Mouse (Mus musculus): Measurements from ENCODE around the gene Kpna6. TPM values are rescaled to one million over a fixed set of nuclear protein-coding genes. Genes with fewer than 3 reads are reported as not detected.
A peak's percentile ranks its signal among the peaks of the same experiment; 100 is the strongest.
"Not testable (repeated sequence)": the region's sequence is repeated elsewhere in the genome, so short reads cannot be mapped to it uniquely, and the experiment has no call there.

The Kpna6 gene
- total RNA-seq (2022), result 100 to 1,000 TPM in 2 of 4 experiments, 10 to 100 TPM in 2; 80.9 to 108 (median 97.7) TPM

DNA sequence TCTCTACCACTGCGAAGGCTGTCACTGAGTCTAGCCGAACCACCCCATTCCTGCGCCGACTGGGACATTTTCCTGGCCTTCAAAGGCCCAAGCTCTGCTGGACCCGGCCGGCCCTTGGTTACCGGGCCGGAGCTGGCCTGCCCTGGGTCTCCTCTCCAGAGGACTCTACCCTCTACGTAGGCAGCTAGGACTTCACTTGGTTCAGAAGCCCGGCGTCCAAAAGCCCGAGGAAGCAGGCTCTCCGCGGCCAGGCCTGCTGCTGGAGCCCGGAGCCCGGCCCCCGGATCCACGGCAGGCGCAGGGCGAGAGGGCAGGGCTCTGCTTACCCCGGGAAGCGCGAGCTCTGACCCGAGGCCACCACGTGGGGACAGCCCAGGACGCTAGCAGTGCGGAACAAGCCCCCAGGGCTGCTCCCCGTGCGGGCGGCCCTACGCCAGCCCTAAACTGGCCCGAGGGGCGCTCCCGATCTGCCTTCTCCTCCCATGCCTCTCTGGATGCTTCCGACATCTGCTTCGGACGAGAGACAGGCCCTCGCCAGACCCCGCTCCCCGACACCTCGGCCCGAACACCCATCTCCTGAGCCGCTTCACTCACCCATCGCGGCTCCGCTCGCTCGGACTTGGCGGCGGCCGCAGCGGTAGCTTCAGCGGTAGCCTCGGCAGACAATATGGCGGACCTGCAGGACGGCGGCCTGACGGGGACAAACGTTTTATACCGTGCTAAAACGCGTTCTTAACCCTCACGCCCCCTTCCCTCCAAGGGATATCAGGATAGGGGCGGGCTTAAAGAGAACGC lies at the start of gene Kpna6:
Gene Kpna6 (minus strand): TSS at position 685 of the 795 bp plus-strand sequence.
- DNase-seq (ENCODE audit: low spot score in 2 of 2), result peak; percentile 86 to 91

DNA sequence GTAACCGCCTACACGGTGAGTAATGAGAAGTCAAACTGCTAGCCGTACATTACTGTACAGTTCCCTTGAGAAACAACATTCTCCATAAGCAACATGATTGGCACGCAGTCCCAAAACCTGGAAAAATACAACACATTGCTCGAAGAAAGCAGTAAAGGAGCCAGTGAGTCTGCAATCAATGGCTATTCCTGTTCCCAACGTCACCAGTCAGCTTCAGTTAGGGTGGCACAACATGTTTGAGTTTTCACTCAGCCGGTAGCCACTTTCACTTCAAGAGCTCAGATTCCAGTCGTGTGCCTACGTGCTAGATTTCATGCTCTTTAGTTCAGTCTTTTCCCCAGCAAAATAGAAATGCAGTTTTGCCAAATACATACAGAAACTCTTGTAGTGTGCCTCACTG lies 43.7 kb upstream of the Kpna6 start:
- no peak for DNase-seq (ENCODE audit: low spot score in 2 of 2)

DNA sequence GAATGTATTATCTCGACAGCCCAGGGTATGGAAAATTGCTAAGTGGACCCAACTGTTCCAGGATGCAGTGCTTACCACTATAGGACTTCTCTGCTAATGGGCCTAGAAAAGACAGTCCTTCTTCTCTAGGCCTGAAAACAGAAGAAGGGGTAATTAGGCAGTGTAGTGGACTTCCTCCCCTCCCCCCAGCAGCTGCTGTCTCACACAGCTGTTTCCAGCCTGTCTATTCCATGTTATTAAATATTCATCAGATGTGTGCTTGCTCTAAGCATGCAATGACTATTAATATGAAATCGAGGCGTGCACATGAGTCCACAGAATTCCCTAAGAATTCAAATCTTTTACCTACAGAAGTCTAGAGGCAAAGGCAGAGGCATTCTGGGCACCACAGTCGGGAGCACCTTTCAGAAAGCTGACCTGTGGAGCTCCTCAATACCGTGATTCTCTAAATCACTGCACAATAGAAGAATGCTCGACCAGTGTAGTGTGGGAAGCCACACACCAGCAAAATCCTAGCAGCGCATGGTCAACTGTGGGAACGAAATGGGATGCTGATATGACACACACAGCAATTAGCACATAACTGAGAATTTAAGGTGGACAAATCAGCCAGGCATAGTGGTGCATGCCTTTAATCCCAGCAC lies 37.0 kb upstream of the Kpna6 start:
- DNase-seq (ENCODE audit: low spot score in 2 of 2), result no peak

DNA sequence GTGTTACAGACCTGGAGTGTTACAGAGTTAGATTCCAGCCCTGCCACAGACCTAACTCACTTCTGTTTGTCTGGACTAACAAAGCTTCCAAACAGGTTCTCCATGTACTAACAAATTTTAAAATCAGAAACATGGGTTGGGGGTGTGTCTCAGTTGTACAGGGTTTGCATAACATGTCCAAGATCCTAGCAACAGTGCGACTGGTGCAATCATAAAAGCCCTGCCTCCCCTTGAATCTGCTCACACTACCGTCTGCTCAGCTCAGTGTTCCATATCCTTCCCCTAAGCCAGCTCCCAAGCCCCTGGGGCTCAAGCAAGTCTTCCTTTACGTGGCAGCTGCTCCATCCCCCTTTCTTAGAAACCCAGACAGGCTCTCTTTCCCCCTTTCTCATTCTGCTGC lies 34.2 kb upstream of the Kpna6 start:
- peak in 1 of 2 experiments; percentile 52 for DNase-seq (ENCODE audit: low spot score in 2 of 2)

DNA sequence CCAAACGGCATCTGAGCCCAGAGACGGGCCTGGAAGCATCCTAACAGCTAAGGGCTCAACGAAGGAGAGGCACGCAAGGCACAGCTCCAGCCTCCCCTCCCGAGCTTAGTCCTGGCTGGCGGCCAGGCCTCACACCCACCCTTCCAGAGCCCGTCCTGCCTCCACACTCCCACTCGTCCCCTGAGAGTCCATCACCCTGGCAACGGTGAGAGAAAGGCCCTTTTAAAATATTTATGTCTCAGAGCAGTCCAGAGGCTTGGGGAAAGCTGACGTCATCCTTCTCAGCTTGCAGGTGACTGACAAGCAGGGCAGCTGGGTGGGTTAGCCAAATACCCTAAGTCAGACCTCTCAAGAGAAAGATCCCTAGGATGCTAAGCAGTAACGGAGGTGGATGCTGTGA lies 29.9 kb upstream of the Kpna6 start:
- DNase-seq (ENCODE audit: low spot score in 2 of 2), result peak; percentile 73 to 82

DNA sequence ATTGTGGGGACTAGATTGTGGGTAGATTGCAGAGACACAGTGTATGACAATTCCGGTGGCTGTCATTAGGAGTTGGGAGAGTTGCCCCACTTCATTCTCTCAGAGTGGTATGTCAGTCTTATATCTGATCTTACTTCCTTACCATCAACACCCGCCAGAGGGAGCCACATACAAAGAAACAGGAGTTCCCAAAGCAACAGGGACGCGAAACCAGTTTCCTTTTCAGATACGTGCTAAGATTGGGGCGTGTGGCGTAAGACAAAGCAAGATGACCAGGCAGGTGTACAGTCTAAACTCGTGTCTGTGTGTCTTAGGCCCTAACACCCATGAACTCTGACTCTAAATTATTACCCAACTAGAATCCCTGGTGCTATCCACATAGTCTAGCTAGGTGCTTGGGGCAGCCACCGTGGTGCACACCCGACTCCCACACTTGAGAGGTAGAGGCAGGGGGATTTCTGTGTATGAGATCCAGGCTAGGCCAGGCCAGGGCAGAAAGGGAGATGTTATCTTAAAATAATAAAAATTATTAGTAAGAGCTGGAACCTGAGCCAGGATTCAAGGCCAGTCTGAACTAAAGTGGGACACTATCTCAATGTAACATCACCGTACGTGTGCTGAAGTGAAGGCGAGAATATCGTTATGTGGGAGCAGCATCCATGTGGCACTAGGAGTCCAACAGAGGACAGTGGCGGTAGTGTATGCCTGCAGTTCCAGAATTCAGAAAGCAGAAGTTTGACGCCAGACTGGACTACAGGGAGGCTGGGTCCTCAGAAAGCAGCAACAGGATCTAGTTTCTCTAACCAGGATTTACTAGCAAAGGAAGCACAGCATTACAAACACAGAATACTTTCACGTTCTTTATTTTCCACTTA lies 29.2 kb upstream of the Kpna6 start:
- peak; percentile 83 to 88 for DNase-seq (ENCODE audit: low spot score in 2 of 2)

DNA sequence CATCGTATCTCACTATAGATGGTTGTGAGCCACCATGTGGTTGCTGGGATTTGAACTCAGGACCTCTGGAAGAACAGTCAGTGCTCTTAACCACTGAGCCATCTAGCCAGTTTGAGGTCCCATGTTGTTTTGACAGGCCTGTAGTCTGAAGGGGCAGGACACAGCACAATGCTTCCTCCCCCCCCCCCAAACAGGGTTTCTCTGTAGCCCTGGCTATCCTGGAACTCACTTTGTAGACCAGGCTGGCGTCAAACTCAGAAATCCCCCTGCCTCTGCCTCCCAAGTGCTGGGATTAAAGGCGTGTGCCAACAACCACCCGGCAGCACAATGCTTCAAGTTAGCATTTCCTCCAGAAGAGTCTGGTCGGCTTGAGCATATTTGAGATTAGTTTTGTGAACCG lies 28.1 kb upstream of the Kpna6 start:
- DNase-seq (ENCODE audit: low spot score in 2 of 2), result not testable (repeated sequence)

DNA sequence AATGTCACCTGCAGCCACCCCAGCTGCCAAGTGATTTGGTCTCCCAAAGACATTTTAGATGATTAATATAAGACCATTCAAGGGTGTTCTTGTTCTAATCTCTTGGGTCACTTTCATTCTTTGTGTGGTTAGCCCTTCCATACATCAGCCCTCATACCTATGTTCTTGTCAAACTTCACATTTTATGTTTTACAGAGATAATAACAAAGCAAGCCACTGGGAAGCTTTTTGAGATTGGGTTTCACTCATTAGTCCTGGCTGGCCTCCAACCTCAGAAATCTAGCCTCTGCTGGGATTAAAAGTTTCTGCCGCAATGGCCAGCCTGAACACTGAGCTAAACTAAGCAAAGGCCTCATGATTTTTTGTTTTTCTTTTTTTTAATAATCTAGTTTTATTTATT lies 27.6 kb upstream of the Kpna6 start:
- DNase-seq (ENCODE audit: low spot score in 2 of 2), result no peak

DNA sequence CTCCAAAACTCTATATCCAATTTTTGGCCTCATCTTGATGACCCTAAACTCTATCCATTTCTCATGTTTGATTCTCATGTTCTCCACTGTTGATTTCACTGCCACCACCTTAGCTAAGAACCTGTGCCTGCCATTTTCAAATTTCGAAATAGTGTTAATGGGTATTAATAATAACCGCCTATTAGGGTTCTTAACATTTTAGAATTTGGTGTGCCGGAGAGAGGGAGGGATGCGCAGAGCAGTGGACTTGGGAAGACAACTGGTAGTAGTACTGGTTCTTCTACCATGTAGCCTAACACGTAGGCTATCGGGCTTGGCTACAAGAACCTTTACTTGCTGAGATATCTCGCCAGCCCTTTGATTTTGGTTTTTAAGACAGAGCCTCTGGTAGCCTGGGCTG lies 24.6 kb upstream of the Kpna6 start:
- DNase-seq (ENCODE audit: low spot score in 2 of 2), result no peak

DNA sequence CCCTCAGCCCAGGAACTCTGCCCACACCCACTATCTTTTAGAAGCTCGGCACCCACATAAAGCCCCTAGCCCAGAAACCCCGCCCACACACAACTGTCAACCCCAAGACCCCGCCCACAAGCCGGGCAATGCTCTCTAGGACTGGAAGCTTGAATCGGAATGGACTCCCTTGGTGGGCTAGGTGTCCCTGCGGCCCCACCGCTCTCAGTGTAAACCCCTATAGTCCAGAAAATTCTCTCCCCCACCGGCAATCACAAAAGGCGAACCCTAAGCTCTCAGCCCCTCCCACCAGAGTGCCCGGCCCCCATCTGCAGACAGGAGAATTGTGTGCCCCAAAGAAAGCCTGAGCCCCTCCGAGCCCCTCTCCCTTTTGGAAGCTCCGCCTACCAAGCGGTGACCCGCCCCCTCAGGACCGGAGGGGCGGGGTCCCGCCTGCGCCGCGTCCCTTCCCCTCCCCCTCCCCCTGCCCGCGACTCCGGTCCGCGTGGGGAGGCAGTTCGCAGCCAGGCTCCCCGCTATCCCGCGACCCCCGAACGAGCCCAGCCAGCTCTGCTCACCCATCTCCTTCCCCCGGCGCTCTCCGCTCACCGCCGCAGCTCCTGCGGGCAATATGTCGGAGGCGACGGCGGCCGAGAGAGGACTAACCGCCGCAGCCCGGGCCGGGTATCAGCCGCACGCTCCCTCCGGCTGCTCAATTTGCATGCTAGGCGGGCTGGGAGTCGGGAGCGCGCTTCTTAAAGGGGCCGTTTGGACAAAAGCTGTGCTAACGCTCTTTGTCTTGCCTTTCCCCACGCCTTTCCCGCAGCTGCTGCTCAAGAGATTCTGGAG lies 23.8 kb upstream of the Kpna6 start, which contains the start of gene Tmem39b:
Gene Tmem39b (minus strand): TSS at position 681 of the 828 bp plus-strand sequence.
- peak; percentile 81 to 88 for DNase-seq (ENCODE audit: low spot score in 2 of 2)

DNA sequence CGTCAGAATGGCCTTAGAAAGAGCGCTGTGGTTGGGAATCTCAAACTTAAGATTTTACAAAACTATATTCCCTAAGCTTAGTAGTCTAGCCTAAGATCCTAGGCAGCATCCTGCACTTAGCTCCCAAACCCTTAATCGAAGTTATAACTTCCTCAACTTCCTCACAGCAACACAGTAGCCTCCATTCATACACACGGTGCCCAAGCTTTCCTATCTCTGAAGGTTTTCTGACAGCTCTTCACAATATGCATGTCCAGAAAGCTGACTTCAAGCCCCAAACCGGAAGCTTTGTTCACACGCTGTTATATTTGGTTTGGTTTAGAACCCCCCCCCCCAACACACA lies 23.2 kb upstream of the Kpna6 start:
- DNase-seq (ENCODE audit: low spot score in 2 of 2), result no peak

DNA sequence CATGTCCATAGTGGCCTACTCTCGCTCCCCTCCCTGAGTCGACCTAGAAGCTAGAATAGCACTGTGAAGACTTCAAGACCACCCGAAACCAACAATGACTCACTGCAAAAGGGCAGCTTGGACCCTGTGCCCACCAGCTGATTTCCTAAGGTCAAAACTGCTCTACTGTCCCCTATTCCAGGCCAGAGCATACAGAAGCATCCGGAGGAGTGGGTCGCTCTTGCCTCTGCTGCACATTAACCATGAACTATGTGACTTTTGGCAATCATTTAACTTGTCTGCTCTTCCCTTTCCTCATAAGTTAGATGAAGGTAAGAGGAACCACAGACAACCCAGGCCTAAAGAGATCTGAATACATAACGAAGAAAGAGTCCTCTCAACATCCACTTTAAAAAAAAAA lies 12.0 kb upstream of the Kpna6 start:
- DNase-seq (ENCODE audit: low spot score in 2 of 2), result no peak

DNA sequence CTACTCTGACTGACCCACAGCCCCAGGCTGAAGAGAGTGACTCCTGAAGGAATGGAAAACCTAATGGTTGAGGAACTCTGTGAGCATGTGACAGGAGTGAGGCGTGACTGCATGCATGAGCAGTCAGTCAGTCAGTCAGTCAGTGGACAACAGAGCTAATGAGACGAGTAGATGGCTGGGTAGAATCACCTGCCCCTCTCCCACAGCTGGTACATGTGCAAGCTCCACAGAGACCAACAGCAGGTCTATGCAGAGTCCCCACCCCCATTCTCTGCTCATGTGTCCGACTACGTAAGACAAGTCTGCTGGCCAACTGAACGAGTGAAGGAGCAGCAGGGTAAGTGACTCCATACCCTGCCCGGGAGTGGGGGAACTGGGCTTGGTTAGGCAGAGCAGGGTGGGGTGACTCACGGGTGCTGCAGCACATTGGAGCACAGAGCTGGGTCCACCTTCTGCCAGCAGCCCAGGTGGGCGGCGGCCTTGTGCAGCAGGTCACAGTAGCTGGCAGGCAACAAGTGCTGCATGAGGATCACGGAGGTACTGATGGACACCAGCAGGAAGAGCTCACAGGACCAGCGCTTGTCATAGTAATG lies 11.4 kb upstream of the Kpna6 start:
- DNase-seq (ENCODE audit: low spot score in 2 of 2), result no peak

DNA sequence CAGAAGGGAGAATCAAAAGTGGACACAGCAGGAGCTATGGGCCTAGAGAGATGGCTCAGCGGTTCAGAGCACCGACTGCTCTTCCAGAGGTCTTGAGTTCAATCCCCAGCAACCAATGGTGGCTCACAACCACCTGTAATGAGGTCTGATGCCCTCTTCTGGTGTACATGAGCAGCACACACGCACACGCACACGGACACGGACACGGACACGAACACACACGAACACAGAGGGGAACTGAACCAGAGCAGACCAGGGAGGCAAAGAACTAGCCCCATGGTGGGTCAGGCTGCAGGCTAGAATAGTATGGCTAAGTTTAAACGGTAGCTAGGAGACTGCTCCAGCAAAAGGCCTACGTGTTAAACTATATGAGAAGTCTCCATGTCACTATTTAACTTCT lies 9.3 kb upstream of the Kpna6 start:
- DNase-seq (ENCODE audit: low spot score in 2 of 2), result no peak

DNA sequence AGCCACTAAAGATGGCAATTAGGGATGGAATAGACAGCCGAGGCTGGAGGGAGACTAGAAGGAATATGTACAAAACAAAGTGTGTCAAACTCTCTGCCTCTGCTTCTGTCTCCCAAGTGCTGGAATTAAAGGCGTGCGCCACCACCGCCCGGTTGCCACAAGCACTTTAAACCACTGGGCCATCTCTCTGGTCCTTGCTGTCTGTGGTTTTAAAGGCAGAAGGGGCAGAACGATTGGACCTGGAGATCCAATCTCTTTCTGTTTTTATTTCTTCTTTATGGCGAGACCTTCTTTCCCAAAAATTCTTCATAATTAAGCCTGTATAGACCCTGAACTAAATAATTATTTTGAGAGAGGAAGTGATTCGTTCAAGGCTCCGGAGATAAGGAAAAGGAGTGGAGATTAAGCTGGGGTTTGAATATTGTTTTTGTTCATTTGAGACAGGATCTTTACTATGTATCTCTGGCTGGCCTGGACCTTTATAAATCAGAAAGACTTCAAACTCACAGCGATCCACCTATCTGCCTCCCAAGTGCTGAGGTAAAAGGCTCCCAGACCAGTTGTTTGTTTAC lies 397 bp upstream of the Kpna6 start:
- no peak for DNase-seq (ENCODE audit: low spot score in 2 of 2)

DNA sequence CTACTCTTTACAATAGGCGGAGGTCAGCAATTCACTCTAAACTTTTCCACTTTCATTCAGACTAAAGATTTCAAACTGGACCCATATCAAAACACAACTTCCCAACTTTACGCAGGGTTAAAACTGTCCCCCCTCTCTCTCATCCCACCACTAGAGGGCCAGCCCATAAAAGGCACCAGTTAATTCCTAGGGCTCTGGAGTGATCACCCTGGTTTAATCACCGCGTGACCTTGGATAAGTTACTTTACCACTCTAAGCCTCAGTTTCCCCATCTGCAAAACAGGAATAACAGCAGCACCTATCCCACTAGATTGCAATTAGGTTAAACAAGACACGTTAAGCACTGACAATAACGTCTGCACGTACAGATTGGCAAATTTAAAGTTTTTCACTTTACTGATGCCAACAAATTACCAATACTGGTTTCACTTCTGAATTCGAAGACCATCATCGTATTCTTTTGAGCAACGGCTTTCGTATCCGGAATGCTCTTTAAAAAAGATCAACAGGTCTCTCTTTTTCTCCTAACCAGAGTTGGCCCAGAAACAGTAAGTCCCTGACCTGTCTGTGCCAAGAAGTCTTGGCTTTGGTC lies 980 bp downstream of the Kpna6 start:
- peak in 1 of 2 experiments; percentile 27 for DNase-seq (ENCODE audit: low spot score in 2 of 2)

DNA sequence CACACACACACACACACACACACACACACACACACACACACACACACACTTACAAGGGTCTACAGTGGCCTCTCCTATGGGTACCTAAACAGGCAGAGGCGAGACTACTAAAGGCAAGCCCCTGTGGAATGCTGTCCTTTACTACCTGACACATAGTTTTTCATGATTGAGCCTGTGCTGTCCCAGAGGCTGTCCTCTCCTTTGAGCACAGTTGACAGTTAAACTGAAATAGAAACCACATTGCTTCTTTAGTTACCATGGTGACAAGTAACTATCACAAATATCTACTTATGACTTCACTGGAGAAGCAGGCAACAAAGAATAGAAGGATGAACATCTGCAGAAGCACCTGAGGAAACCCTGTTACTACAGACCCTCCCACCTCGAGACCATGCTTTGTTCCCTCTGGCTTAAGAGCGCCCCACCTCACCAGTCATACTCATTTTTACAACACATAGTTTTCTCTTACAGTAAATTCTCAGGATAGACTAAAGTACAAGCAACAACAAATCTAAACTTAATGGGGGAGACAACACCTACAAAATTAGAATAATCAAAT lies 10.2 kb downstream of the Kpna6 start:
- no peak for DNase-seq (ENCODE audit: low spot score in 2 of 2)

DNA sequence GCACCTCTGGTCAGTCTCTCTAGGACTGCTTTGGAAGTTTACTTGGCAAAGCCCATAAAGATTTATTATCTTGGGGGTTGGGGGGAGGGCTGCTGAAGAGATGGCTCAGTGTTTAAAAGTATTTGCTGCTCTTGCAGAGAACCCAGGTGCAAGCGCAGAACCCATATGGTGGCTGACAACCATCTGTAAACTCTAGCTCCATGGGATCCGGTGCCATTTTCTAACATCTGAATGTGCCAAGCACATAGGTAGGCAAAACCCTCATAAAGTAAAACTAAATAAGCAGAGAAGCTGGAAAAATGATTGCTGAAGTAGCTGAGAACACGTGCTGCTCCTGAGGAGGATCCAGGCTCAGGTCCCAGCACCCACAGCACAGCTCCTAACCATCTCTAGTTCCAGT lies 11.0 kb downstream of the Kpna6 start:
- DNase-seq (ENCODE audit: low spot score in 2 of 2), result peak; percentile 56 to 65

DNA sequence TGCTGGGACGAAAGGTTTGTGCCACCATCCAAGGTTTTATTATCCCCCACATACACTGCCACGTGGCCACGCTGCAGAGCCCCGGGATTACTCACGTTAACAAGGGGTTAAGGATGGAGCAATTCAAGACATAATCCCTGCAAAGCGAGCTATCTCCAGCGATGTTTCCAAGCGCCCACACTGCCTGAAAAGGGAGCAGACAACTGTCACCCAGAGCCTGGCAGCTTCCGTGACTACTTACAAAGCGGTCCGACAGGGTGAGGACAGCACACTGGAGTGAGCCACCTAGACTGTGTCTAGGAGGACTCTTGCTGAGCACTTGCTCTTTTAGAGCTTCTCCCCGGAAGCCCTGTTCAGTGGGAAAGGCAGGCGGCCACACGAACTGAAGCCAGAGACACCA lies 17.8 kb downstream of the Kpna6 start:
- DNase-seq (ENCODE audit: low spot score in 2 of 2), result no peak

DNA sequence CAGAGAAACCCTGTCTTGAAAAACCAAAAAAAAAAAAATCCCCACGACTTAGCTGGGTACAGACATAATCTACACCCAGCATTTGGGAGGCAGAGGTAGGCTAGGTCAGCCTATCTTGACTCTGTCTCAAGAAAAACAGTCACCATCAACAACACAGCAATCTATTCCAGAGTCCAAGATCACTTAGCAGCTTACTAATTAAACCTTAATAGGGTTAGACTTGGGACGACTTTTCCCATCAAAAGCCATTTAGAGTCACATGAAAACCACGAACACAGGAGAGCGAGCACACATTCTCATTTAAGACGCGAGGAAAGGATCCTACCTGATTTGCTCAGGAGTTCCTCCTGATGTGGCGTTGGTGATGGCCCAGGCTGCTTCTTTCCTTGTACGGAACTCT lies 22.2 kb downstream of the Kpna6 start:
- DNase-seq (ENCODE audit: low spot score in 2 of 2), result no peak

Measured in layer of hippocampus, adult 8-10 months (tissue).